Mouse (Mus musculus): ENCODE results near the gene Tmc7.
A peak's percentile ranks its signal among the peaks of the same experiment; 100 is the strongest.

Tmc7 gene

DNA sequence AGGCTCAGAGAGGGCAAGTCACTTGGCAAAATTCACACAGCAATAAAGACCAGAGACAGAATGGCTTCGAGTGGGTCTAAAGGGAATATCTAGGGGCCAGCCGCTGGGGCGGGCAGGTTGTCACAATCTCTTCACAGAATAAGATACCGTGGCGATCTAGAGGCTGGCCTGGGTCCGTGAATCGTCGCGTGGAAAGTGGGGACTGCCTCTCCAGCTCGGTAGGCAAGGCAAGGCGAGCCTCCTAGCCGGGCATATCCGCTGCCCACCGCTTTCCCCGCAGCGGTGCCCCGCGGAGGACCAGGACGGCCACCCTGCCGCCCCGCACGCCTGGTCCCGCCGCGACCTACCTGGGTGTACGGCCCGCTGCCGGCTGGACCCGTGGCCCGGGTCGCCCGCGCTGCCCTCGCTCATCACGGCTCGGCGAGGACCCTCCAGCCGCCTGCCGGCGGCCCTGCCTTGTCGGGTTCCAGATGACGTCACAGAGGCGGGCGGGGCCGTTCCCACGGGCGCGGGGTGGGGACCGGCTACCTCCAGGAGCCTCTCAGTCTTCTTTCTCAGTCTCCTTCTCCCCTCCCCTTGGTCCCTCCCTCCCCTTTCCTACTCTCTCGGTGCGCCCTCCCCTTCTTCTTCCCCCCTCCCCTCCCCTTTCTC is at the start of gene Tmc7:
Gene Tmc7 (minus strand): TSS at position 480 of the 651 bp plus-strand sequence.
- DNase-seq = peak; percentile 83

DNA sequence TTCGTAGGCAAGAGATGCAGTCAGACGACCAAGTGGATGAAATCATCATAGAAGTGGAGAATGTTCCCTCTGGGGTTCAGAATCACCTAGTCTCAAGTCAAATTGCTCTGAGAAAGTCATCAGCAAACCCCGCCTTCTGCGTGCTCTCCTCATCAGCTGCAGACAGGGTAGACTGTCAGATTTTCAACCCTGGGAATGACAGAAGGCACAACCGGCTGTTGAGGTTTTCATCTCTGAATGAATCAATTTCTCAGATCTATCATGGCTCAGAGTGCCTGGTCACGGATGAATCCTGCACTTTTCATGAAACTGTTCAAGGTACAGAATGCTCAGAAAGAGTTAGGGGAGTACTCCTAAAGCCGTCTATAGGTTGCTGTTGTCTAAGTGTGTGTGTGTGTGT is 49.4 kb upstream of the Tmc7 start:
- no peak for DNase-seq

DNA sequence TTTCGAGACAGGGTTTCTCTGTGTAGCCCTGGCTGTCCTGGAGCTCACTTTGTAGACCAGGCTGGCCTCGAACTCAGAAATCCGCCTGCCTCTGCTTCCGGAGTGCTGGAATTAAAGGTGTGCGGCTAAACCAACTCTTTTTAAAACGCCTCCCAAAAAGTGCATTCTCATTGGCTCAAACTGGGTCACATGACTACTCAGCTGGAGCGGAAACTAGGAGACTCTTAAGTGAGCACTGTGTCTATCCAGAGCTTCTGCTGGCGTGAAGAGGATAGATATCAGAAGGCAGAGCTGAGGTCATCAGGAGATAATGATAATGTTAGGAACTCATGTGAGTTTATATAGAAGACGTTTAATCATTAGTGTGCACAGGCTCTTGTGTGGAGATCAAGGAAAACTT is 48.6 kb upstream of the Tmc7 start:
- no peak for DNase-seq

DNA sequence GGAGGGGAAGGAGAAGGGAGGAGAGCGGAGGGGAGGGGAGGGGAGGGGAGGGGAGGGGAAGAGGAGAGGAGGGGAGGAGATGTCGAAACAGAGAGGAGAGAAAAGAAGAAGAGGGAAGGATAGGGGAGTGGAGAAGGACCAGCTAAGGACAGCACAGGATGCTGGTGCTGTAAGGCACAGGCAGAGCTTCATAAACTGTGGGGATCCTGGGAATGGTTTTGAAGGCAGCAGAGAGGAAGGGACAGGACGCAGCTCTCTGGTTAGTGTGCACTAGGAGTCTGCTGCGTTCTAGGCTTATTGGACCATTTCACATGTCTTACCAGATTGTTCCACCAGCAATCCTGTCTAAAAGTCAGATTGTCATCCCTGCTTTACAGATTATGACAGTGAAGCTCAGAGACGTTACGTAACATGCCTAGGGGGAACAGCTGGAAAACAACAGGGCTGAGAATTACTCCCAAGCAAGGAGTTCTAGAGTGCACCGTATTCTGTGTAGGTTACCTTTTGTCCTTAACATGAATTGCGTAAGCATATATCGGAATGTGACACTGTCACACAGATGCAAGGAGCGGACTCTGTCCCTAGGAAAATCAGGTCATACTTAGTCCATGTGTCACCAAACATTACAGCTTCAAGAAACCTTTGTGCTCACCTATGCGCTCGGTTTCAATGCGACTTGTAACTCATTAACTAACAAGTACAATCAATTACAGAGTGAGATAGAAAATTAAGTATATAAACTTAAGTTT is 43.2 kb upstream of the Tmc7 start:
- no peak for DNase-seq

DNA sequence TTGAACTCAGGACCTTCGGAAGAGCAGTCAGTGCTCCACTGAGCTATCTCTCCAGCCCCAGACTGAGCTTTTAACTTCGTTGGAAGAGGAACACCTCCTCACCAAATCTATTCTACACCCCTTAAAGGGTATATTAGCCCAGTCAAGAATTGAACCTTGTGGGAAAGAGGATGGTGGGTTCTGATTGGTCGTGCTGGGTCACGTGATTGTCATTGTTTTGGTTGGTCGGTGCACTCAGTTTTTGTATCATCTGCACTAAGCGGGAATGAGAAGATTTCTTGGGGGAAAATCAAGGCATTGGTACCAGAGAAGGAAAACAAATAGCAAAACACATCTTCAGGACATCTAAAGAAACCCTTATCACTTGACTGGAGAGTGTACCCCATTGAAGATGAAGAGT is 36.6 kb upstream of the Tmc7 start:
- DNase-seq = no peak

DNA sequence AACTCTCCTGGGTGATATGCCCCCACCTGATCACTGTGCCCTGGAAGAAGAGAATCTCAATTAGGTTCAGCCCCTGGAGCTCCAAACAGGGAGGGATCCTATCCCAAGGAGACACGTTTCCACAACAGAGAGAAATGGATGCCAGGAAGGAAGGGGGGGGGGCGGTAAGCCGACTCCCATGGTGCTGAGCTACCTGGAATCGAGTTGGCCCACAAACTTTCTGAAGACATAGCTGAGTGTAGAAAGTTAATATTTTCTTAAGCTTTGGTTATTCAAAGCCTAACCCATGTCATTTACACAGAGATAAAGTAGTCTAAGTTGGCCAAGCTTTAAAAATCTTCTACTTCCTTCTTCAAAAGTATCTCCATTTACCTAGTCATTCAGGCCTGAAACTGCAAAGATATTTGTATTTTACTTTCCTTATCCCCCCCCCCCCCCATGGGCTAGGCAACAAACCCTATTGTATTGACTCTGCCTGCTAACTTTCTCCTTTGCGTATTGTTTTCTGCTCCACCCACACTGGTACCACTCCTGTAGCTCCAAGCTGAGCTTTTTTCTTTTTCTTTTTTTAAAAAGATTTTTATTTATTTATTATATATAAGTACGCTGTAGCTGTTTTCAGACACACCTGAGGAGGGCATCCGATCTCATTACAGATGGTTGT is 35.8 kb upstream of the Tmc7 start:
- no peak for DNase-seq

DNA sequence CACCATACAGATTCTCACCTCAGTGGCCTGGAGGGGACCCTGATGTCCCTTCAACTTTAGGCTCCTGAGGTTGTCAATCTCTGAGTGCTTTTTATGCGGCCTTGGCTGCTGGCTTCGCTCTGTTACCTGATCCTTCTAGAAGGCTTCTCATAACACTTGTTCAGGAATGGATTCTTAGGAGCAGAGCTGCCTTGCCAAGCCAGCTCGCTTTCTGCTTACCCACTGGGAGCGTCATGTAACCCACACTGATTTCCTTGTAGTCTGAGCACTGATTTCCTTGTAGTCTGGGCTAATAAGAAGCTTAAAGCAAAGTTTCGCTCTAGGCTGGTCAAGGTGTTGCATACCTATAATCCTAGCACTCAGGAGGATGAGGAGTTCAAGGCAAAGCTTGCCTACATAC is 33.6 kb upstream of the Tmc7 start:
- no peak for DNase-seq

DNA sequence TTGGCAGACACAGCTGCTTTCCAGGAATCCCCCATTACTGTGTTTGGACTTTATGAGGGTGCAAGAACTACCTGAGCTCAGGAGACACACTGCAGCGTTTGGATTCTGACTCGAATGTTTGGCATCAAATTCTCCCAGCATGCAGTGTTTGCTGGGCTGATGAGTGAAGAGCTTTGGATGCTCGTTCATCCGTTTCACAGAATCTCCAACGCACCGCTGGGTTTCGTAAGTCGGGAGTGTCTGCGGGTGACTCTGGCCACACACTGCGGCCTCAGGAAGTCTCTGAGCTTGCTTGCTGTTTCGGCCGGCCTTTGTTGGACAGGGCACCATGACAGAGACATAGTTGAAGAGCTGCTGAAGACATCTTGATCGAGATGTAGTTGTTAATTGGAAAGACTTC is 29.5 kb upstream of the Tmc7 start:
- DNase-seq = peak; percentile 67

DNA sequence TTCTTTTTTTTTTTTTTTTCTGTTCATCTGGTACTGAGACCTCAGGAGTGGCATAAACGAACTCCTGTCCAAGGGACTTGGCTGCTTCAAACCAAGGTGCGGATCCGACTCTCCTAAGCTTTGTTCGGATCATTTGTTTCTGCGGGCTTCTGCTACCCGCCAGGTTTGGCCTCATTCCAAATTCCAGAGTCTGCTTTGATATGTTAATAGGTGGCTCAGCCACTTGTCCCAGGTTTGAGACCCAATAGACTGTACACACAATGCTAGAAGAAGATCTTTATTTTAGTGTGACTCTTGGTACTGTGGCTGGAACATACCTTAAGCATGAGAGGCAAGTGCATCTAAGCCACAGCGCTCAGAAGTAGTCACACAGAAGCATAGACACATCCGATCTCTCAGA is 27.4 kb upstream of the Tmc7 start:
- DNase-seq = no peak

DNA sequence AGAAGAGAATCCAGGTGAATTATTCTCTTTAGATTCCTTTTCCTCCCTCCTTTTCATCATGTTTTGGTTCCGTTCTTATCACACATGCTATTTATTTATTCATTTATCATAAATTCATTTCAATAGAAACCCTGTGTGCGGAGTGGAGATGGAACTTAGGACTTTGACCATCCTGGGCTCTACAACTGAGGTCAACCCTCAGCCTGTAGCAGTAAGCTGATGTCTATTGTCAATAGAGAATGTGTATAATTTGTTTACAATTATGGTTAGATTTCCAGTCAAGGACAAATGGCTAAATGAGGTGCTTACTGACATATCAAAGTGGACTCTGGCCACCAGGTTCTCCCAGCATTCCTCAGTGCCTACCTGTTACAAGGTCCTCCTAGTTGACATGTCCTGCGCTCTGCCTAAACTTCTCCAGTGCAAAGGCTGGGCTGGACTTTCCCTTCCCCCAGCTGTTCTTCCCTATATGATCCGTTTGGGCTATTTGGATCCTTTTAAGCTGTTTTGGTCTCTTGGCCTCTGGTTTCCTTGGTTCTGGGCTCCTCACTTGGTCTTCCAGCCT is 26.7 kb upstream of the Tmc7 start:
- no peak for DNase-seq

DNA sequence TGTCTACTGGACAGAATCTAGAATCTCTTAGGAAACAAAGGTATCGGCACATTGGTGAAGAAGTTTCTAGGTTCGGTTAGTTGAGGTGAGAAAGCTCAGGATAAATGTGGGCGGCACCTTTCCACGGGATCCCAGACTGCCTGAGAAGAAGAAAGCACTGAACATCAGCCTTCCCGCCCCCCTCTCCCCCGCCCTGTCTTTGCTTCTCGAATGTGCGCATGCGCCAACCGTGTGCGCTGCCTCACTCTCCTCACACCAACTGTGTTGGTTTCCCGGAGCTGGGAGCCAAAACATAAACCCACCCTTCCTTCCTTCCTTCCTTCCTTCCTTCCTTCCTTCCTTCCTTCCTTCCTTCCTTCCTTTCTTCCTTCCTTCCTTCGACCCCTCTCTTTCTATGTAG is 26.2 kb upstream of the Tmc7 start:
- DNase-seq = no peak

DNA sequence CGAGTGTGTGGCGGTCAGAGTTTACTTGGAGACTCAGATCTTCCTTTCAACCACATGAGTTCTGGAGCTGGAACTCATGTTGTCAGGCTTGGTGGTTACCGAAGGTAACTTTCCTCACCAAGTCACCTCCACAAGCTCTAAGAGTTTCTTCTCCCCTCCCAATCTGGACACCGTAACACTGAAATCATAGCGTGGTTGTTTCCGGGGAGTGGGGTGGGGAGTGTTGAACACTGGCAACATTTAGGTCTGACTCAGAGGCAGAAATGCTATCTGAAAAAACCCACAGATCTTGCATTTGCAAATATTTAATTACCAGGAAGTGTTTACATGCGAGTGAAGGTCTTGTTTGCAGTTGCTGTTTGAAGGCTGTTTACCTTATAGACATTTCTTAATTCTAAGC is 25.3 kb upstream of the Tmc7 start:
- DNase-seq = no peak

DNA sequence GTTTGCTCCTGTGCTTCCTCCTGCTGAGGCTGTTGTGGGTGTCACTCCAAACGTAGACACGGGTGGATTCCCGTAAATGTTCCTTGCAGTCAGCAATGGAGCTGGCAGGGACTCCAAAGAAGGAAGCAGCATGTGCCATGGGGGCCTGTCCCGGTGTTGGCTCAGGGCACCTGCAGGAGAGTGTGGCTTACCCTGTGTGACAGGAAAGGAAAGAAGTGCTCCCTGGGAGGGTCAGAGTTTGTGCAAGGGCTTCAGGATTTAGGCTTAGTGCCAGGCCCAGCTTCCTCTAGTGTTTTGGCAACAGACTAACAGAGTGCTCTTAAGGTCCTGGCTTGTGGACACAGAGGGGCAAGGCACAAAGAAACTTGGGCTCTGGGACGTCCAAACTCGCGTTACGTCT is 20.3 kb upstream of the Tmc7 start:
- DNase-seq = no peak

DNA sequence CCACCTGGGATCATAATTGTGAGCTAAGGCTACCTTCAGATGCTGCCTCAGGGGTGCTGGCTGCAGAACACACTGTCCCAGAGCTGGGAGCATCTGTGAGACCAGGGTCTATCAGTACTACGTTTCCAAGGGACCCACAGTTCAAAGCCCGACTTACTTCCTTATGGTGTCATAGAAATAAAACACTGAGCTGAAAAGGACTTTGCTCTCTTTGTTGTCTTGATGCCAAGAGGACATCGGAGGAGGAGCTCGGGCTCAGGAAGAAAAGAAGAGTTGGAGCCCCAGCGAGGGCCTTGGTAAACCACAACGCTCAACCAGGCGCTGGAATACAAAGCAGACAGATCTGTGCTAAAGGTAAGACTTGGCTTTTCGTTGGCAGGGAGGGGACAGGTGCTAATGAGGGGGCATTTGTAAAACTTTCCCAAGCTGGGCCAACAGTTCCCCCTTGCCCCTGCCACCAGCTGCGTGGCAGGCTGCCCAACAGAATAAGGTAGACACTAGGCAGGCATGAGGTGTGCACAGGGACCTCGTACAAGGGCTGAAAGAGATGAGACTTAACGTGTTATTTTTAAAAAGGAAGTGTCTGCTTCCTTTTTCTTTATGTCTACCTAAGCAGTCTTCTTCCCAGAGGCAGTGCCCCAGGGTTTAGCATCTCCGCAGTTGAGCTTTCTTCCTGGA is 15.6 kb upstream of the Tmc7 start:
- DNase-seq = no peak

DNA sequence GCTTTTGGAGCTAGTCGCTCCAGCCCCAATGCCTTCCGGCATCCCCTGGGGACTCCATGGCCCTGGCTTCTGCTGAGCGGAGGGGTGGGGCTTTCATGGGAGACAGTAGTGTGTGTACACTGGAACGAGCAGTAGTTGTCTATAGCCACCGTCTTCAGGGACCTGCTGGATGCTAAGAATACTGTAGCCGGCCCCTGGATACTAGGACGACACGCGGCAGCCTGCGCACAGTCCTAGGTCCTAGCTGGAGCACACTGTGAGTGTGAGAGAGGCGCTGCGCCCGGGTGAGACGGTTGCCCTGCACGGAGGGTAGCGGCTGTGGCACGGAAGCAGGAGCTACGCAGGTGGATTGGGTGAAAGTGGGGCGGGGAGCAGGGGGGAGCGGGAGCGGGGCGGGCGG is 12.7 kb upstream of the Tmc7 start, which contains the start of gene Tmc5:
Gene Tmc5 (plus strand): TSS at position 97 of the 400 bp plus-strand sequence.
- DNase-seq = peak; percentile 46

DNA sequence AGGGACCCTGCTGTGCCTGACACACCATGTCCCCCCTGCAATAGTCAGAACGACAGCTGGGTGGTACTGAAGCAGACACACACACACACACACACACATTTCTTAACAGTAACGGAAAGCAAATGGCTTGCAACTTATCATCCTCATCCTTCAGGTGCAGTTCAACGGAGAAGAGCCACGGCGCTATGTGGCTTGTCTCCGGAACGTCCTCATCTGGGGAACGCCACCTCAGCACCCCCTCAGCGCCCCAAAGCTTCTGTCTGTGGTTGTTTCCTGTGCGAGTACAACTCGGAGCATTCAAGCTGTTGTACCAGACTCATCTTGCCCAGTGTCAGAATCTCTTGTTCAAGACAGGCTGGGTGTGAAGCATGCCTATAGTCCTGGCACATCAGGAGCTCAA is 11.7 kb upstream of the Tmc7 start:
- DNase-seq = no peak

DNA sequence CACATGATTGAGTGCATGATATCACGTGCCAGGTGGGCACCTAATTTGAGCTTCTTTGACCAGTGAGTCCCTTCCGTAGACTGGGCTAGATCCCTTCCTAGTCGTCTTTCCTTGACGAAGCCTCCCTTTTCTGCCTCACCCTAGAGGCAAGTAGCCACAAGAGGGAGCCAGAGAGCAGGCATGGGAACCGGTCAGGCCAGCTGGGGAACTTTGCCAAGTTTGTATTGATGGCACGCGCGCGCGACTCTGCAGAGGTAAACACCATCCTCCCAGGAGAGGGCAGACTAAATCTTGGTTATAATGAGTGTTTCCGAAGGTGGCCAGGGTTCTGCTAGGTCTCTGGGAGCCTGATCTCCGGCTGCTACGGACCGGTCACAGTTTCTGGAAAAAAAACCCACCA is 10.7 kb upstream of the Tmc7 start:
- peak; percentile 94 for DNase-seq

DNA sequence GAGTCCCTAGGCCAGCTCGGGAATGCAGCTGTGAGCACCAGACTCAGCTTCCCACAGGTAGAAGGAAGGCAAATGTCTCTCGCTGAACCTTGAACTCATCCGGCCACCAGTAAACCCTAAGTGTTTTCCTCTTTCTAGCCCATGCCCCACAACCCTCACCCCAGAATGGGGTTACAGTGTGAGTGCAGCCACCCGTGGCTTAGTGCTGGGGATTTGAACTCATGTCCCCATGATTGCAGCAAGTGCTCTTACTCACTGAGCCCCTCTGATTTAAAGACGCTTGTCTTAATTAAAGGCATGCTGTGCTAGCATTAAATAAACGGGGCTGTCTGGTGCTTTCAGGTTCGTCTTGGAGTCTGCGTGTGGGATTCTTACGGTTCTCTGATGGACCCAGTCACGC is 10.1 kb upstream of the Tmc7 start:
- DNase-seq = peak; percentile 19

DNA sequence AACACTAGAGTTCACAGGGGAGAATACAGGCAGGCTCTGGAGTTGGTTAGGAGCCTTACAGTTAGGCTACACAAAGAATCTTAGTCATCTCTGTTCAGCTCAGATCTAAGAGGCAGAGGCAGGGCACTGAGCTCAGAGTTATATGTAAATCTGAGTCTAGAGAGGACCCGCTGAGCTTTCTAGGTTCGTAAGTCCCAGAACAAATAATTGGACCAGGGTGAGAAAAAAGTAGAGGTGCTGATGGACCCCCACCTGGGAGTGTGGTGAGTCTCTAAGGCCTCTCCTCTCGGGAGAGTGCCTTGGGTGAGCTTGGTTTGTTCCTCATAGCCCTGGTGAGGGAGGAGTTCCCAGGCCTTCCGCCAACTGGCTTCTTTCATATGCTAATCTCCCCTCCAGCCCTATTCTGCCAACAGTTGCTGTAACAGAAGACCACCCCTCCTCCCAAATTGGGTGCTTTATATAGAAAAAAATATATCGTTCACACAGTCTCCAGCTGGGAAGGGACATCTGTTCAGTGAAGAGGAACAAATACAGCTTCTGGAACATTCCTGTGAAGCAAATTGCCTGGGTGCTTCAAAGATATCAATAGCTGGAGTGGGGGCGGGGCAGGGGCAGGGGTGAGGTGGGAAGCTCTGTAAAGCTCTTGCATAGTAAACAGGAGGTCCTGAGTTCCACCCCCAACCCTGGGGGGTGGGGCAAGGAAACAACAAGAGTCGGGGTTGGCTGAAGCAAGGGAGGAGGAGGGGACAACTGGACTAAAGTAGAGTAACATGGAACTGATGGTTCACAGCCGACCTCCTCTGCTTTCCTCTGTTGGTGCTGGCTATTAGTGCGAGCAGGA is 9.3 kb upstream of the Tmc7 start:
- peak; percentile 95 for DNase-seq

DNA sequence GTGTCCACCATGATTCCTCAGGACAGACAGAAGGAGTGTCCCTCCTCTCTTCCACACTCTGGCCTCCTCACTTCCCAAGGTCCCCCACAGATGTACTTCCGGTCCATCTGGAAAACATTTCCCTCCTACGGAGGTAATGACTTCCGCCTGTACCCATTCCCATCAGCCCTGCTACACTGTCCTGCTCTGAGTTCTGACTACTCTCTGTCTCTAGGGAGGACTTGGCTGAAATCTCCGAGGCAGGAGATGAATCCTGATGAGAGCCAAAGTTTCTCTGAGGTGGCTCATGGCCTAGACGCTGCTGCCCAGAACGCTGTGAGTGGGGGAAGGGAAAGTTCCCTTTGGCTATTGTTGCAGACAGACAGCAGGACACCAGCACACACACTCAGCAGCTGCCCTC is 7.6 kb upstream of the Tmc7 start:
- no peak for DNase-seq

DNA sequence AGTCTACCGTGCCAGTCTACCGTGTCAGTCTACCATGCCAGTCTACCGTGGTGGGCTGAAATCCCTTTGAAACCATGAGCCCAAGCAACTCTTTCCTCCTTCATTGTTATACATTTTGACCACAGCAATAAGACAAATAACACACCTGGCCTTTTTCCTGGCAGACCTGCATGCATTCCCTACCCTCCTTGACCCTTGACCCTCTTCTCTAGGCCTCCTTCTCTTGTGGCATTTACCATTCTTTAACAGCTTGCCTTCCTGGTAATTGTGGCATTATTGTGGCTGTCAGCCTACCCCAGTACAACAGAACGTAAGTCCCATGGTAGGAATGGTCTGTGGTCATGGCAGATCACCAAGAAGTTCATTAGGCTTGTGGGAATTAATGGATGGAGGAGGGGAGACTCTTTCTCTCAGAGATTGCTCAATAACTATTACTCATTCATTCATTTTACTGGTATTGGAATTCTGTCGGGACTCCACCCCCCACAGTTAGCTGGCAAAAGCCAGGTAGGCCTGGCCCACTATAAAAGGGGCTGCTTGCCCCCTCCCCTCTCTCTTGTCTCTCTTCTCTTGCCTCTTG is 6.3 kb upstream of the Tmc7 start:
- no peak for DNase-seq

DNA sequence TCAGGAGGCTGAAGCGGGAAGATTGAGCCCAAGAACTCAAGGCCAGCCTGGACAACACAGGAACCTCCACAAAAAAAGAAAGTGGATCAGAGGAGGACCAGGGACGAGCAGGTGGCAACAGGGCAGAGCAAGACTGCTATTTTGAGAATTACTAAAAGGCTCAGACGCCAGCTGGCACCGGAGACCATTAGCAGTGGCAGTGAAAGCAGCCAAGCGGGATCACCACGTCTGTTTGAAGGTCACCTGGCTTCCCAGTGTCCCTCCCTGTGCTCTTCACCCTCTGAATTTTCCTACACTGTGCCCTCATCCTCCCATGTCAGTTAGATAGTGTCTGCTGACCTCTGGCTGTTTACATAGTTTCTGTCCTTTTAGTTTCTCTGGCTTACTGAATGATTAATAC is 1.3 kb upstream of the Tmc7 start:
- no peak for DNase-seq

Measured in retina, postnatal 1 day (tissue).